Comparison of ENCODE assay signal across 13 mouse cellular contexts in genomic region chr2:51022479-51022878, GRCm38 (mm10).
"Had no signal": no experiment of that assay in that cellular context is flagged by ENCODE, and none has a peak within 500 bp of the region (broad histone marks: within the 10 kb centered on the region; RNA-seq: fewer than 3 reads in every experiment).

No protein-coding gene starts in this region.

- H3K27me3 ChIP-seq: intestine, embryonic 15.5 days; limb, embryonic 13.5 days; liver, embryonic 13.5 days; neural tube, embryonic 15.5 days had no signal

- H3K36me3 ChIP-seq: intestine, embryonic 15.5 days; limb, embryonic 13.5 days; liver, embryonic 13.5 days; midbrain, embryonic 10.5 days; neural tube, embryonic 15.5 days had no signal

- H3K9me3 ChIP-seq: intestine, embryonic 15.5 days; limb, embryonic 13.5 days; liver, embryonic 13.5 days; neural tube, embryonic 15.5 days had no signal

- H3K4me1 ChIP-seq: intestine, embryonic 15.5 days; limb, embryonic 13.5 days; liver, embryonic 13.5 days; neural tube, embryonic 15.5 days had no signal

- H3K4me3 ChIP-seq: intestine, embryonic 15.5 days; limb, embryonic 13.5 days; liver, embryonic 13.5 days; midbrain, embryonic 10.5 days; myocyte; neural tube, embryonic 15.5 days had no signal

- ATAC-seq: intestine, embryonic 15.5 days had no signal

- DNase-seq: left cerebral cortex, postnatal 4 days; liver, embryonic 13.5 days; lung, adult 18-20 months; midbrain, embryonic 14.5 days; right cerebral cortex, adult 18-20 months; right cerebral cortex, postnatal 25 days; thymus, postnatal 36 days had no signal

- H3K4me2 ChIP-seq: intestine, embryonic 15.5 days; limb, embryonic 13.5 days; liver, embryonic 13.5 days; neural tube, embryonic 15.5 days had no signal

- H3K9ac ChIP-seq: intestine, embryonic 15.5 days; limb, embryonic 13.5 days; liver, embryonic 13.5 days; neural tube, embryonic 15.5 days had no signal

- H3K27ac ChIP-seq: intestine, embryonic 15.5 days; kidney, postnatal 0 days; limb, embryonic 13.5 days; liver, embryonic 13.5 days; midbrain, embryonic 10.5 days; neural tube, embryonic 15.5 days had no signal
